Mouse (Mus musculus): ENCODE results near the gene Rnf8. TPM values are rescaled to one million over a fixed set of nuclear protein-coding genes. Genes with fewer than 3 reads are reported as not detected.

Rnf8 gene
- polyA plus RNA-seq, 1 experiment, result 20.9 TPM

GRCm38 (mm10) chr17:29686771-29687170, 72.2 kb downstream of the Rnf8 start:
- Histone ChIP-seq H3K79me2 (ENCODE audit: control insufficient read depth, insufficient read depth) (no peaks in the 10 kb centered on the region), H3K36me3 (ENCODE audit: control insufficient read depth, insufficient read depth) (peaks cover 27% of the 10 kb centered on the region), H3K27me3 (ENCODE audit: control insufficient read depth, insufficient read depth, insufficient read length) (no peaks in the 10 kb centered on the region), H3ac (ENCODE audit: control insufficient read depth, insufficient read length) (no peak overlapping the region), H3K4me3 (no peak overlapping the region), H3K4me2 (ENCODE audit: low read depth) (no peak overlapping the region)
- no peak for TF ChIP-seq MAX (IDR thresholded peaks at IDR 0.05; ENCODE audit: low read depth)
- no peak for TF ChIP-seq TCF3 (IDR thresholded peaks at IDR 0.05; ENCODE audit: insufficient read length, low read depth)
- TF ChIP-seq POLR2AphosphoS2 (IDR thresholded peaks at IDR 0.05; ENCODE audit: insufficient read length, low read depth), result no peak
- TF ChIP-seq SRF (IDR thresholded peaks at IDR 0.05; ENCODE audit: control insufficient read depth, insufficient read length, low read depth), result no peak
- no peak for TF ChIP-seq MYOG (IDR thresholded peaks at IDR 0.05; ENCODE audit: control insufficient read depth in 1 of 3, insufficient read depth in 1 of 3, insufficient read length in 2 of 3, low read depth in 2 of 3)
- TF ChIP-seq MYOD1 (IDR thresholded peaks at IDR 0.05; ENCODE audit: control insufficient read depth in 1 of 3, insufficient read length in 2 of 3, low read depth in 2 of 3), result no peak
- TF ChIP-seq REST (IDR thresholded peaks at IDR 0.05; ENCODE audit: insufficient read depth, insufficient read length), result no peak
- TF ChIP-seq USF1 (IDR thresholded peaks at IDR 0.05; ENCODE audit: low read depth), result no peak
- no peak for TF ChIP-seq POLR2A (IDR thresholded peaks at IDR 0.05; ENCODE audit: insufficient read length, low read depth)
- no peak for TF ChIP-seq TCF12 (IDR thresholded peaks at IDR 0.05; ENCODE audit: insufficient read depth, poor library complexity, severe bottlenecking)
- TF ChIP-seq CEBPB (IDR thresholded peaks at IDR 0.05; ENCODE audit: insufficient read depth, poor library complexity, severe bottlenecking), result no peak
- TF ChIP-seq E2F4 (IDR thresholded peaks at IDR 0.05; ENCODE audit: insufficient read depth), result no peak

- no peak overlapping the region for H3K4me3 ChIP-seq
- H3K4me2 ChIP-seq (ENCODE audit: low read depth), result no peak overlapping the region
- H3K27me3 ChIP-seq (ENCODE audit: control insufficient read depth, insufficient read depth, insufficient read length), result no peaks in the 10 kb centered on the region
- TF ChIP-seq E2F4 (IDR thresholded peaks at IDR 0.05; ENCODE audit: insufficient read depth) (no peak), REST (IDR thresholded peaks at IDR 0.05; ENCODE audit: insufficient read depth, insufficient read length) (no peak), POLR2AphosphoS2 (IDR thresholded peaks at IDR 0.05; ENCODE audit: insufficient read length, low read depth) (no peak), TCF12 (IDR thresholded peaks at IDR 0.05; ENCODE audit: insufficient read depth, poor library complexity, severe bottlenecking) (no peak)
- H3K79me2 ChIP-seq (ENCODE audit: control insufficient read depth, insufficient read depth), result no peaks in the 10 kb centered on the region
- no peak overlapping the region for H3ac ChIP-seq (ENCODE audit: control insufficient read depth, insufficient read length)
- H3K36me3 ChIP-seq (ENCODE audit: control insufficient read depth, insufficient read depth), result peaks cover 22% of the 10 kb centered on the region
Observed at GRCm38 (mm10) chr17:29687373-29687772, 72.8 kb downstream of the Rnf8 start.

- Histone ChIP-seq H3K36me3 (ENCODE audit: control insufficient read depth, insufficient read depth) (peaks cover 12% of the 10 kb centered on the region), H3ac (ENCODE audit: control insufficient read depth, insufficient read length) (no peak overlapping the region), H3K4me2 (ENCODE audit: low read depth) (no peak overlapping the region), H3K4me3 (no peak overlapping the region), H3K27me3 (ENCODE audit: control insufficient read depth, insufficient read depth, insufficient read length) (no peaks in the 10 kb centered on the region), H3K79me2 (ENCODE audit: control insufficient read depth, insufficient read depth) (no peaks in the 10 kb centered on the region)
- TF ChIP-seq USF1 (IDR thresholded peaks at IDR 0.05; ENCODE audit: low read depth), result no peak
- TF ChIP-seq REST (IDR thresholded peaks at IDR 0.05; ENCODE audit: insufficient read depth, insufficient read length), result no peak
- no peak for TF ChIP-seq MAX (IDR thresholded peaks at IDR 0.05; ENCODE audit: low read depth)
- no peak for TF ChIP-seq MYOG (IDR thresholded peaks at IDR 0.05; ENCODE audit: control insufficient read depth in 1 of 3, insufficient read depth in 1 of 3, insufficient read length in 2 of 3, low read depth in 2 of 3)
- TF ChIP-seq TCF3 (IDR thresholded peaks at IDR 0.05; ENCODE audit: insufficient read length, low read depth), result no peak
- TF ChIP-seq E2F4 (IDR thresholded peaks at IDR 0.05; ENCODE audit: insufficient read depth), result no peak
- no peak for TF ChIP-seq SRF (IDR thresholded peaks at IDR 0.05; ENCODE audit: control insufficient read depth, insufficient read length, low read depth)
- no peak for TF ChIP-seq MYOD1 (IDR thresholded peaks at IDR 0.05; ENCODE audit: control insufficient read depth in 1 of 3, insufficient read length in 2 of 3, low read depth in 2 of 3)
- TF ChIP-seq POLR2AphosphoS2 (IDR thresholded peaks at IDR 0.05; ENCODE audit: insufficient read length, low read depth), result no peak
- TF ChIP-seq TCF12 (IDR thresholded peaks at IDR 0.05; ENCODE audit: insufficient read depth, poor library complexity, severe bottlenecking), result no peak
- no peak for TF ChIP-seq CEBPB (IDR thresholded peaks at IDR 0.05; ENCODE audit: insufficient read depth, poor library complexity, severe bottlenecking)
- TF ChIP-seq POLR2A (IDR thresholded peaks at IDR 0.05; ENCODE audit: insufficient read length, low read depth), result no peak
Observed at GRCm38 (mm10) chr17:29688610-29689009, 74.0 kb downstream of the Rnf8 start.

- Histone ChIP-seq H3K79me2 (ENCODE audit: control insufficient read depth, insufficient read depth) (no peaks in the 10 kb centered on the region), H3ac (ENCODE audit: control insufficient read depth, insufficient read length) (no peak overlapping the region), H3K36me3 (ENCODE audit: control insufficient read depth, insufficient read depth) (peaks cover 19% of the 10 kb centered on the region), H3K4me2 (ENCODE audit: low read depth) (no peak overlapping the region), H3K27me3 (ENCODE audit: control insufficient read depth, insufficient read depth, insufficient read length) (no peaks in the 10 kb centered on the region), H3K4me3 (no peak overlapping the region)
- TF ChIP-seq CEBPB (IDR thresholded peaks at IDR 0.05; ENCODE audit: insufficient read depth, poor library complexity, severe bottlenecking) (no peak), MYOG (IDR thresholded peaks at IDR 0.05; ENCODE audit: control insufficient read depth in 1 of 3, insufficient read depth in 1 of 3, insufficient read length in 2 of 3, low read depth in 2 of 3) (no peak), TCF3 (IDR thresholded peaks at IDR 0.05; ENCODE audit: insufficient read length, low read depth) (no peak), REST (IDR thresholded peaks at IDR 0.05; ENCODE audit: insufficient read depth, insufficient read length) (no peak), TCF12 (IDR thresholded peaks at IDR 0.05; ENCODE audit: insufficient read depth, poor library complexity, severe bottlenecking) (no peak), E2F4 (IDR thresholded peaks at IDR 0.05; ENCODE audit: insufficient read depth) (no peak), MAX (IDR thresholded peaks at IDR 0.05; ENCODE audit: low read depth) (no peak), POLR2AphosphoS2 (IDR thresholded peaks at IDR 0.05; ENCODE audit: insufficient read length, low read depth) (no peak), POLR2A (IDR thresholded peaks at IDR 0.05; ENCODE audit: insufficient read length, low read depth) (no peak), SRF (IDR thresholded peaks at IDR 0.05; ENCODE audit: control insufficient read depth, insufficient read length, low read depth) (no peak), USF1 (IDR thresholded peaks at IDR 0.05; ENCODE audit: low read depth) (no peak), MYOD1 (IDR thresholded peaks at IDR 0.05; ENCODE audit: control insufficient read depth in 1 of 3, insufficient read length in 2 of 3, low read depth in 2 of 3) (no peak)
Observed at GRCm38 (mm10) chr17:29690257-29690656, 75.7 kb downstream of the Rnf8 start.

GRCm38 (mm10) chr17:29692827-29693226, 78.2 kb downstream of the Rnf8 start:
- Histone ChIP-seq H3K4me2 (ENCODE audit: low read depth) (no peak overlapping the region), H3K79me2 (ENCODE audit: control insufficient read depth, insufficient read depth) (no peaks in the 10 kb centered on the region), H3K4me3 (no peak overlapping the region), H3K27me3 (ENCODE audit: control insufficient read depth, insufficient read depth, insufficient read length) (no peaks in the 10 kb centered on the region), H3ac (ENCODE audit: control insufficient read depth, insufficient read length) (no peak overlapping the region), H3K36me3 (ENCODE audit: control insufficient read depth, insufficient read depth) (peaks cover 34% of the 10 kb centered on the region)
- no peak for TF ChIP-seq CEBPB (IDR thresholded peaks at IDR 0.05; ENCODE audit: insufficient read depth, poor library complexity, severe bottlenecking)
- TF ChIP-seq SRF (IDR thresholded peaks at IDR 0.05; ENCODE audit: control insufficient read depth, insufficient read length, low read depth), result no peak
- TF ChIP-seq TCF12 (IDR thresholded peaks at IDR 0.05; ENCODE audit: insufficient read depth, poor library complexity, severe bottlenecking), result no peak
- no peak for TF ChIP-seq TCF3 (IDR thresholded peaks at IDR 0.05; ENCODE audit: insufficient read length, low read depth)
- no peak for TF ChIP-seq MYOD1 (IDR thresholded peaks at IDR 0.05; ENCODE audit: control insufficient read depth in 1 of 3, insufficient read length in 2 of 3, low read depth in 2 of 3)
